Mouse (Mus musculus) adrenal gland, adult 8-10 months (tissue): ENCODE measurements at regions not wholly inside any gene's neighbourhood (a gene's known extent, or its start where the extent isn't known, plus 50 kb on each side); places are given as distances from the start of the nearest gene placed in this dataset.

Experiments
- DNase-seq: peaks from one replicate; pipeline ENCODE4 v3.0.0; 2022

- DNase-seq, result no peak
Measured at GRCm38 (mm10) chr10:8667244-8667643, 148.6 kb upstream of the Ust start.

- DNase-seq, result no peak
Measured at GRCm38 (mm10) chr10:8658934-8659294, 140.3 kb upstream of the Ust start.

GRCm38 (mm10) chr10:8658024-8658933 lies 139.7 kb upstream of the Ust start:
- DNase-seq, result peak; percentile 65

GRCm38 (mm10) chr10:8657176-8658023 lies 138.8 kb upstream of the Ust start:
- DNase-seq, result no peak

GRCm38 (mm10) chr10:8653651-8654050 lies 135.0 kb upstream of the Ust start:
- DNase-seq, result no peak

- no peak for DNase-seq
Measured at GRCm38 (mm10) chr10:8642266-8642665, 123.6 kb upstream of the Ust start.

GRCm38 (mm10) chr10:8624229-8624911 lies 105.7 kb upstream of the Ust start:
- no peak for DNase-seq

- peak; percentile 26 for DNase-seq
Measured at GRCm38 (mm10) chr10:8618676-8619075, 100.1 kb upstream of the Ust start.

GRCm38 (mm10) chr10:8615452-8616025 lies 96.9 kb upstream of the Ust start:
- no peak for DNase-seq

GRCm38 (mm10) chr10:8589871-8590533 lies 71.4 kb upstream of the Ust start:
- no peak for DNase-seq

- DNase-seq, result no peak
Measured at GRCm38 (mm10) chr10:8589106-8589505, 70.5 kb upstream of the Ust start.

- no peak for DNase-seq
Measured at GRCm38 (mm10) chr10:8584389-8584908, 65.8 kb upstream of the Ust start.

GRCm38 (mm10) chr10:8583552-8584388 lies 65.1 kb upstream of the Ust start:
- DNase-seq, result no peak

- no peak for DNase-seq
Measured at GRCm38 (mm10) chr10:8580298-8580697, 61.7 kb upstream of the Ust start.

GRCm38 (mm10) chr10:8577642-8578356 lies 59.2 kb upstream of the Ust start:
- no peak for DNase-seq
